Mouse (Mus musculus): ENCODE measurements around the gene Myl10.
A peak's percentile ranks its signal among the peaks of the same experiment; 100 is the strongest.
"Not testable (repeated sequence)": the region's sequence is repeated elsewhere in the genome, so short reads cannot be mapped to it uniquely, and the experiment has no call there.

Myl10 gene

GRCm38 (mm10) chr5:136706803-136707202 lies 13.9 kb downstream of the Myl10 start:
- peak; percentile 36 for DNase-seq

GRCm38 (mm10) chr5:136708116-136708515 lies 15.2 kb downstream of the Myl10 start:
- no peak for DNase-seq

GRCm38 (mm10) chr5:136710742-136711141 lies 17.8 kb downstream of the Myl10 start:
- DNase-seq, result no peak

DNA sequence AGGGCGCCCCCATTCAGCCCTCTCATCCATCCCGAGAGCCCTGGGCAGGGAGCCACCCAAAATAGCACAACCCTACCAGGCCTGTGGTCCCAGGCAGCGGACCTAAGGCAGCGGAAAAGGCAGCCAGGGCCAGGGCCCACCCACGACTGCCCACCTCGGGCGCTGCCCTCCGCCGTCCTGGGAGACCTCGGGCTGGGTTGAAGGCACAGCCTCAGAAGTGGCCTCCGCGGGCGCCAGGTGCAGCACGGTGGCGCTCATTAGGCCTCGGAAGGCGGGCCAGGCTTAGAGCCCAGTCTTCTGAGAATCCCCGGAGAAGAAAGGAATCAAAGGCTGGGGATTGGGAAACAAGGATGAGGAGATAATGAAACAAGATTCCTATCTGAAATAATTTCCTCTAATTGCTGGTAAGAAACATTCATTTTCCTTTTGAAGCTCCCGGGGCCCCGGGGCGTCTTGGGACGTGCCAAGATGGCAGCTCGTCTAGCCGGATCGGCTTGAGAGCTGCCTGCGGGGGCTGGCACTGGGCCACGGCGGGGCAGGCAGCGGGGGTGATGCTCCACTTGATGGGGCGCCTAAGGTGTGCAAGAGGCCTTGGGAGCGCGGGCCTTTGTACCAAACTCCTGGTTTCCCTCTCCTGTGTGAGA lies 21.4 kb downstream of the Myl10 start:
- no peak for DNase-seq

- no peak for DNase-seq
Observed at GRCm38 (mm10) chr5:136714879-136715278, 21.9 kb downstream of the Myl10 start.

DNA sequence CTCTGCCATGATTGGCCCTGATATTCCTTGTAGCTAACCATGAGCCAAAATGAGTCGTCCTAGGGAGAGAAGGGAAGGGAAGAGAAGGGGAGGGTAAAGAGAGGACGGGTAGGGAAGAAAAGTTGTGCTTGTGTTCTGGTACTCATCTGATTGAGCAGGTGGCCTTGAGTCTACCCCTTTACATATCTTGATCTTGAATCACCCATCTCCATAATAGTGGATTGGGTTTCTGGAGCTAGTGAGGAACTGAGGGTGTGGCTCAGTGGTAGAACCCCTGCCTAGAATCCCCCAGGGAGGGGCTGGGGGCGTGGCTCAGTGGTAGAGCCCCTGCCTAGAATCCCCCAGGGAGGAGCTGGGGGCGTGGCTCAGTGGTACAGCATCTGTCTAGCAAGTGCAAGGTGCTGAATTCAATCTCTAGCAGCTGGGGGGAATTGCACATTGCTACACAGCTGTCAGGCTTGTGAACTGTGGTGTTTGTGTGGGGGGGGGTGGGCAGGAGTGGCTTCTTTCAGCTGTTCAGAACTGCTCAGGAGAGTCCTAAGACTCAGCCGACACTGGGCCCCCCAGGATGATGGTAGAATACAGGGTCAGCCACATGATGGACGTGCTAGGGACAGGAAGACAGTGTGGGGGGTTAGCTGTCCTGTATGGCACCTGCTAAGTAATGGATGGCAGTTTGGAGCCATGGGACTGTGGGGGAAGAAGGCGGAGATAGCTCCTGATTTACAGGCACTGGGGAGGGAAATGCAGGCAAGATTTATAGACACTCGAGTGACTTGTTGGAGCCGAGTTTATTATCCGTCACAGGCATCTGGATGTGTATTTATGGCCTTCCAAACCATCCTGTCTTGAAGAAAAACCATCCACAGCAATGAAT lies 24.0 kb downstream of the Myl10 start:
- DNase-seq, result no peak

- DNase-seq, result no peak
Observed at GRCm38 (mm10) chr5:136717573-136717854, 24.6 kb downstream of the Myl10 start.

GRCm38 (mm10) chr5:136718656-136719055 lies 25.7 kb downstream of the Myl10 start:
- no peak for DNase-seq

GRCm38 (mm10) chr5:136721596-136721995 lies 28.6 kb downstream of the Myl10 start:
- no peak for DNase-seq

DNA sequence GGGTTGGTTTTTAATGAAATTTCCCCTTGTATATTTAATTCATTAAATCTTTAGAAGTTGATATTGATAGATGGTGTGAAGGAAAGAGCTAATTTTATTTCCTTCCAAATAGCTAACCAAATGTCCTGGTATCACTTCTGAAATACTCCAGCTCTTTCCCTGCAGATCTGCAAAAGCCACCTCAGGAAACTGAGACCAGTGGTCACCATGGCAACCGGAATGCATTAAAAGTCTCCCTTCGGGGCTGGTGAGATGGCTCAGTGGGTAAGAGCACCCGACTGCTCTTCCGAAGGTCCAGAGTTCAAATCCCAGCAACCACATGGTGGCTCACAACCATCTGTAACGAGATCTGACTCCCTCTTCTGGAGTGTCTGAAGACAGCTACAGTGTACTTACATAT lies 33.3 kb downstream of the Myl10 start:
- DNase-seq, result not testable (repeated sequence)

DNA sequence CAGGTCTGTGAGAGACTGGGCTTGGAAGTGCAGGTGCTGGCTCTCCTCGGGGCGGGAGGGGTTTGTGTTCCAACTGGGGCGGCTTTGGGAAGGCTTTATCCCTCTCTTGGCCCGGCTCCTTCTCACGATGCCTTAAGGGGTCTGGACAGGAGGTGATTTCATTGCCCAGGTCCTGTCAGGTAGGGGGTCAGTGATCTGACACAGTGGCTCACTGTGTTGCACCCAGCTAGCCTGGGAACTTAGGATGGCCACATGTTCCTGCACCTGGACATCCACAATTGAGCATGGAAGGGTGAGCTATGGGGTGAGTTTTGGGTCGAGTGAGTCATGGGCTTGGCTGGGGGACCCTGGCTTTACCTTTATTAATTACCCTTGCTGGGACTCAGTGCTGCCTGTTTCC lies 46.0 kb downstream of the Myl10 start:
- DNase-seq, result no peak

GRCm38 (mm10) chr5:136746596-136746995 lies 53.6 kb downstream of the Myl10 start:
- DNase-seq, result no peak
